ENCODE assay signal across 25 mouse cellular contexts in the genomic region with DNA sequence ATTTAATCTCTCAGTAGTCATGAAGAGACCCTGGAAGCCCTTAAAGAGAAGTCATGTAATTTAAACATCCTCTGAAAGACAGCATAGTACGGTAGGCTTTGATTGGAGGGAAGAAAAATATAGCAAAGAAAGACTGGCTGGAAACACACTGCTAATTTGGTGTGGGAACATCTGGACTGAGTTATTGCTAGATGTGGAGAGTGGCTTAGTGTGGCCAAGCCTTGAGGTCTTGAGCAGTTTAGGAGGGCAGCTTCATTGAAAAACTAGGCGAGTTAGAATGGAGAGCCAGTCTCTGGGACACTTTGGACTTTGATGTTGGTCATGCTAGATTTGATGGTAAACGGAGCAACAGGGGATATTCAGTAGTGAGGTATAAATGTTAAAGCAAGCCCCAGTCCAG.
DNase-seq lines count a peak whose midpoint lies in the region; ATAC-seq and TF ChIP-seq lines count a peak whose summit lies in the region.
"Had no signal": no experiment of that assay in that cellular context is flagged by ENCODE, and none has a peak within 500 bp of the region (broad histone marks: within the 10 kb centered on the region; RNA-seq: fewer than 3 reads in every experiment).

No protein-coding gene starts in this region.

- no peaks in the 10 kb centered on the region for H3K36me3 ChIP-seq in intestine, embryonic 14.5 days (ENCODE audit: control insufficient read depth, insufficient read depth, low read length)
- H3K36me3 ChIP-seq in intestine, postnatal 0 days (ENCODE audit: control insufficient read depth, insufficient read depth): no peaks in the 10 kb centered on the region
- H3K36me3 ChIP-seq in embryonic facial prominence, embryonic 15.5 days: no peaks in the 10 kb centered on the region
- H3K36me3 ChIP-seq: embryonic facial prominence, embryonic 12.5 days; forebrain, embryonic 12.5 days; forebrain, embryonic 15.5 days; hindbrain, embryonic 12.5 days; hindbrain, embryonic 15.5 days; intestine, embryonic 15.5 days had no signal

- H3K4me2 ChIP-seq in intestine, embryonic 14.5 days (ENCODE audit: low read length): no peak overlapping the region
- H3K4me2 ChIP-seq in intestine, postnatal 0 days (replicated peaks; ENCODE audit: low read depth): no peak overlapping the region
- no peak overlapping the region for H3K4me2 ChIP-seq in embryonic facial prominence, embryonic 15.5 days (replicated peaks)
- H3K4me2 ChIP-seq: embryonic facial prominence, embryonic 12.5 days; forebrain, embryonic 12.5 days; forebrain, embryonic 15.5 days; heart, embryonic 11.5 days; hindbrain, embryonic 12.5 days; hindbrain, embryonic 15.5 days; intestine, embryonic 15.5 days had no signal

- WGBS in intestine, embryonic 14.5 days: 80% methylated on average over 3 of the region's 3 CpGs
- WGBS in intestine, postnatal 0 days: 81% methylated on average over 3 of the region's 3 CpGs
- WGBS in embryonic facial prominence, embryonic 15.5 days: 24% methylated on average over 3 of the region's 3 CpGs

- H3K4me3 ChIP-seq in intestine, embryonic 14.5 days (ENCODE audit: low read depth, low read length): no peak overlapping the region
- no peak overlapping the region for H3K4me3 ChIP-seq in intestine, postnatal 0 days (ENCODE audit: low read depth, low read length)
- no peak overlapping the region for H3K4me3 ChIP-seq in embryonic facial prominence, embryonic 15.5 days (replicated peaks)
- H3K4me3 ChIP-seq: embryonic facial prominence, embryonic 12.5 days; erythroblast, embryonic 14.5 days; forebrain, embryonic 12.5 days; forebrain, embryonic 15.5 days; hindbrain, embryonic 12.5 days; hindbrain, embryonic 15.5 days; intestine, embryonic 15.5 days had no signal

- no peaks in the 10 kb centered on the region for H3K9me3 ChIP-seq in intestine, embryonic 14.5 days (ENCODE audit: control insufficient read depth, low read length)
- H3K9me3 ChIP-seq in intestine, postnatal 0 days (ENCODE audit: control insufficient read depth): no peaks in the 10 kb centered on the region
- no peaks in the 10 kb centered on the region for H3K9me3 ChIP-seq in embryonic facial prominence, embryonic 15.5 days (replicated peaks)
- H3K9me3 ChIP-seq: embryonic facial prominence, embryonic 12.5 days; forebrain, embryonic 12.5 days; forebrain, embryonic 15.5 days; hindbrain, embryonic 12.5 days; hindbrain, embryonic 15.5 days; intestine, embryonic 15.5 days had no signal

- no peak for TF ChIP-seq CTCF in intestine, postnatal 0 days (IDR thresholded peaks at IDR 0.05; ENCODE audit: low read depth)

- peak; percentile 18 for DNase-seq in intestine, embryonic 14.5 days (ENCODE audit: low spot score)
- DNase-seq in testis, postnatal 10 days (ENCODE audit: low spot score): peak; percentile 4
- DNase-seq in testis, postnatal 14 days (ENCODE audit: low spot score): no peak
- DNase-seq in gastrocnemius, postnatal 4 days (ENCODE audit: low spot score in 2 of 2): no peak
- no peak for DNase-seq in kidney, postnatal 10 days
- DNase-seq: adrenal gland, adult 2 months; adrenal gland, postnatal 14 days; cerebellum, adult 11 months; cerebellum, adult 2 months; cerebellum, adult 9-11 months; cerebellum, postnatal 25 days; gastrocnemius, postnatal 10 days; gastrocnemius, postnatal 36 days; heart, adult 11 months had no signal

- H3K4me1 ChIP-seq in intestine, embryonic 14.5 days (replicated peaks; ENCODE audit: control insufficient read depth, insufficient read depth, low read length): 0 out of 2 replicates have a peak, but pooled peaks cover 2% of the 10 kb centered on the region
- no peaks in the 10 kb centered on the region for H3K4me1 ChIP-seq in intestine, postnatal 0 days (replicated peaks; ENCODE audit: control insufficient read depth, insufficient read depth, low read length)
- H3K4me1 ChIP-seq in embryonic facial prominence, embryonic 15.5 days: peaks cover 22% of the 10 kb centered on the region
- H3K4me1 ChIP-seq: forebrain, embryonic 12.5 days; hindbrain, embryonic 15.5 days had no signal

- H3K9ac ChIP-seq in intestine, embryonic 14.5 days (ENCODE audit: low read length): no peak overlapping the region
- no peak overlapping the region for H3K9ac ChIP-seq in intestine, postnatal 0 days (ENCODE audit: low read depth, low read length)
- H3K9ac ChIP-seq in embryonic facial prominence, embryonic 15.5 days: no peak overlapping the region
- H3K9ac ChIP-seq: embryonic facial prominence, embryonic 12.5 days; forebrain, embryonic 12.5 days; forebrain, embryonic 15.5 days; hindbrain, embryonic 12.5 days; hindbrain, embryonic 15.5 days; intestine, embryonic 15.5 days had no signal

- no peak for ATAC-seq in intestine, embryonic 14.5 days (replicated peaks; ENCODE audit: low FRiP score, low TSS enrichment, low read depth)
- ATAC-seq in intestine, postnatal 0 days: no peak
- ATAC-seq in embryonic facial prominence, embryonic 15.5 days (ENCODE audit: insufficient number of reproducible peaks, low FRiP score, low TSS enrichment, low read depth): peak; percentile 69
- ATAC-seq: CD4-positive, CD25-positive, alpha-beta regulatory T cell, adult 4 months; forebrain, embryonic 15.5 days; intestine, embryonic 15.5 days had no signal

- no peaks in the 10 kb centered on the region for H3K27me3 ChIP-seq in intestine, embryonic 14.5 days (replicated peaks; ENCODE audit: control insufficient read depth, insufficient read depth, low read length)
- H3K27me3 ChIP-seq in intestine, postnatal 0 days (replicated peaks; ENCODE audit: control insufficient read depth, insufficient read depth, low read length): no peaks in the 10 kb centered on the region
- H3K27me3 ChIP-seq in embryonic facial prominence, embryonic 15.5 days: no peaks in the 10 kb centered on the region
- H3K27me3 ChIP-seq: embryonic facial prominence, embryonic 12.5 days; forebrain, embryonic 12.5 days; forebrain, embryonic 15.5 days; hindbrain, embryonic 12.5 days; hindbrain, embryonic 15.5 days; intestine, embryonic 15.5 days had no signal

- no peak overlapping the region for H3K27ac ChIP-seq in intestine, embryonic 14.5 days (ENCODE audit: low read depth)
- H3K27ac ChIP-seq in intestine, postnatal 0 days (ENCODE audit: low read depth, low read length): no peak overlapping the region
- 0 out of 2 replicates have a peak overlapping the region, but pooled peaks have one; percentile 22 for H3K27ac ChIP-seq in embryonic facial prominence, embryonic 15.5 days (replicated peaks)
- H3K27ac ChIP-seq: embryonic facial prominence, embryonic 12.5 days; forebrain, embryonic 12.5 days; forebrain, embryonic 15.5 days; hindbrain, embryonic 12.5 days; hindbrain, embryonic 15.5 days; intestine, embryonic 15.5 days had no signal

Comparison
In these comparisons a context has a peak if more than half of its experiments do, and no peak if none do; other contexts are left out.
1. DNase-seq: peak in intestine, embryonic 14.5 days (single experiment) and testis, postnatal 10 days (single experiment); none in testis, postnatal 14 days (single experiment), gastrocnemius, postnatal 4 days (0 of 2) and kidney, postnatal 10 days (single experiment).